Mouse (Mus musculus) ZHBTc4 (cell line): Measurements from ENCODE around the gene Tssk2.

ENCODE experiments used
- DNase-seq: peaks from one replicate; pipeline ENCODE4 v3.0.0-alpha.2; 2011; ENCODE audit warnings: low read depth, low spot score

The Tssk2 gene

GRCm38 (mm10) chr16:17945081-17945831 is 46.8 kb downstream of the Tssk2 start:
- peak; percentile 76 for DNase-seq

DNA sequence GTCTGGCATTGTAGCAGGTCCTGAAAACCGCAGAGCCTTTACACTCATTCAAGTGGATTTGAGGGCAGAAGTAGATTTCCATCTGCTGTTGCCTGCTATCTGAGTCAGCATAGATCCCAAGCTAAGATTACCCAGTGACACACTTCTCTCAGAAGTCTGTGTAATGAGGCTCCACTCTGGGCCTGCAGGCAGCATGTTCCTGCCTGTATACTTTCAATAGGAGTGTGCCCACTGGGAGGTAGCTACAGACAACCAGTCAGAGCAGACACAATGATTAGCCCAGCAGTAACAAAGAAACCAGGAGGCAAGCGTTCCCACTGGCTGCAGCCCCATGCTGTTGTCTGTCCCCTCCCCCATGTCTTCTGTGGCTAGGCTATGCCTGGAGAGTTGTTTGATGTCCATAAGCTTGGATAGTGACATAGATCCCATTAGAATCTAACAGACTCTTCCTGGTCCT is 51.0 kb downstream of the Tssk2 start:
- peak; percentile 31 for DNase-seq
